Mouse (Mus musculus): ENCODE results near the gene Gm45234.

DNA sequence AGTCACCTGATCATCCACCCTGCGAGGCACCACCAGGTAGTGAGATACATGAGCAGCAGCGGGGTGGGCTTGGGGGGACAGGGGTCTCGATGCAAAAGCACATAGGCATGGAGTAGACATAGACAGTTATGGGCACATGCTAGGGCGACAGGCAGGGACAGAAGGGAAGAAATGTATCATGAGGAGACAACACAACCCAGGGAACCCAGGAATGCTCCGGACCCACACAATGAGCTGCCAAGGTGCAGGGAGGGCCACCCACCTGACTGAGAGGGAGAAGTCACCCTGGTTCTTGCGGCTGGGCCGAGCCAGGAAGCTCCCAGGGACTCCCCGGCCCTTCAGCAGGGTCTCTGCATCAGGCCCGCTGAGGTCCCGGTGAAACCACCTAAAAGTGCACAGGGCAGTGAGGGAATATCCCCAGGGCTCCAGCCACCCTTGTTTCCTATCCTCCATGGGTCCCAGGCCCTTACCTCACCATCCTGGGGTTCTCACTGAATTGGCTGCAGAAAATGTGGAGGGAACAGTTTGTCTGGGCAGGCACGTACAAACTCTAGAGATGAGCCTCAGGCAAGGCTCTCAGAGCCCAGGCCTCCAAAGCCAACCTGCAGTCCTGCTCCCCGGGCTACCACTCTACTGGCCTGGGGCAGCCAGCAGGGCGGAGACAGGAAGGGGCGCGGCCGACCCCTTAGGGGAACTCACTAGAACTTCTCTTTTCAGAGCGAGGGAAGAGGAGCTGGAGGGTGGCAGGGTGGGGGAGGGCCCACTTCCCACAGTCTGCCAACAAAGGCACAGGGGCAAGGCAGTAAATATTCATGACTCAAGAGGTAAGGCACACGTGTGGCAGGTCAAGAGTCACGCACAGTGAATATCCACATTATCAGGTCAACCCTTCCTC lies 23.1 kb downstream of the Gm45234 start:
- TF ChIP-seq EP300 (optimal IDR thresholded peaks at IDR 0.05) = no peak
- no peak for TF ChIP-seq CTCF (IDR thresholded peaks at IDR 0.05; ENCODE audit: low read depth)
